Mouse (Mus musculus): ENCODE results near the gene Gltpd2. TPM values are rescaled to one million over a fixed set of nuclear protein-coding genes. Genes with fewer than 3 reads are reported as not detected.

Gltpd2 gene
- polyA plus RNA-seq, 1 experiment from 2014 or later, result 1.1 TPM

Other genes starting within 250 kb of the Gltpd2 start
- gene Alox12e, start 196.6 kb upstream of the Gltpd2 start, polyA plus RNA-seq (2015; fragmentation: Nextera tagmentation; extraction: Ambion mirVana), result not detected in 2 replicates
- 1.1 and 2.0 TPM in 2 replicates for gene Alox15, start 167.2 kb upstream of the Gltpd2 start, polyA plus RNA-seq (2015; fragmentation: Nextera tagmentation; extraction: Ambion mirVana)
- gene Pelp1, start 109.2 kb upstream of the Gltpd2 start, polyA plus RNA-seq (2015; fragmentation: Nextera tagmentation; extraction: Ambion mirVana), result 40.1 and 42.1 TPM in 2 replicates
- gene Arrb2, start 86.6 kb upstream of the Gltpd2 start, polyA plus RNA-seq (2015; fragmentation: Nextera tagmentation; extraction: Ambion mirVana), result 15.4 and 15.5 TPM in 2 replicates
- 38.8 and 42.0 TPM in 2 replicates for gene Med11, start 67.3 kb upstream of the Gltpd2 start, polyA plus RNA-seq (2015; fragmentation: Nextera tagmentation; extraction: Ambion mirVana)
- 0.63 and 0.66 TPM in 2 replicates for gene Zmynd15, start 59.8 kb upstream of the Gltpd2 start, polyA plus RNA-seq (2015; fragmentation: Nextera tagmentation; extraction: Ambion mirVana)
- 6.0 and 6.9 TPM in 2 replicates for gene Cxcl16, start 59.2 kb upstream of the Gltpd2 start, polyA plus RNA-seq (2015; fragmentation: Nextera tagmentation; extraction: Ambion mirVana)
- gene Tm4sf5, start 14.0 kb upstream of the Gltpd2 start, polyA plus RNA-seq (2015; fragmentation: Nextera tagmentation; extraction: Ambion mirVana), result 0.82 and 0.88 TPM in 2 replicates
- 0.35 and 0.40 TPM in 2 replicates for gene Vmo1, start 4.6 kb upstream of the Gltpd2 start, polyA plus RNA-seq (2015; fragmentation: Nextera tagmentation; extraction: Ambion mirVana)
- 755 and 782 TPM in 2 replicates for gene Psmb6, start 6.2 kb downstream of the Gltpd2 start, polyA plus RNA-seq (2015; fragmentation: Nextera tagmentation; extraction: Ambion mirVana)
- gene Gm40193, start 13.7 kb downstream of the Gltpd2 start, polyA plus RNA-seq (2015; fragmentation: Nextera tagmentation; extraction: Ambion mirVana), result not detected in 2 replicates
- gene Pld2, start 20.9 kb downstream of the Gltpd2 start, polyA plus RNA-seq (2015; fragmentation: Nextera tagmentation; extraction: Ambion mirVana), result 6.5 and 8.2 TPM in 2 replicates
- gene Mink1, start 43.7 kb downstream of the Gltpd2 start, polyA plus RNA-seq (2015; fragmentation: Nextera tagmentation; extraction: Ambion mirVana), result 14.8 and 15.8 TPM in 2 replicates
- not detected in 2 replicates for gene 4930544D05Rik, start 96.7 kb downstream of the Gltpd2 start, polyA plus RNA-seq (2015; fragmentation: Nextera tagmentation; extraction: Ambion mirVana)
- gene Chrne, start 100.0 kb downstream of the Gltpd2 start, polyA plus RNA-seq (2015; fragmentation: Nextera tagmentation; extraction: Ambion mirVana), result 0.27 TPM in 1 of 2 replicates, not detected in the other
- gene Gp1ba, start 119.9 kb downstream of the Gltpd2 start, polyA plus RNA-seq (2015; fragmentation: Nextera tagmentation; extraction: Ambion mirVana), result 0.19 and 0.30 TPM in 2 replicates
- gene Rnf167, start 128.0 kb downstream of the Gltpd2 start, polyA plus RNA-seq (2015; fragmentation: Nextera tagmentation; extraction: Ambion mirVana), result 115 and 122 TPM in 2 replicates
- 178 and 186 TPM in 2 replicates for gene Slc25a11, start 128.3 kb downstream of the Gltpd2 start, polyA plus RNA-seq (2015; fragmentation: Nextera tagmentation; extraction: Ambion mirVana)
- 1,914 and 2,031 TPM in 2 replicates for gene Pfn1, start 135.4 kb downstream of the Gltpd2 start, polyA plus RNA-seq (2015; fragmentation: Nextera tagmentation; extraction: Ambion mirVana)
- 30.3 and 38.5 TPM in 2 replicates for gene Eno3, start 138.0 kb downstream of the Gltpd2 start, polyA plus RNA-seq (2015; fragmentation: Nextera tagmentation; extraction: Ambion mirVana)
- 181 and 202 TPM in 2 replicates for gene Spag7, start 150.2 kb downstream of the Gltpd2 start, polyA plus RNA-seq (2015; fragmentation: Nextera tagmentation; extraction: Ambion mirVana)
- gene Camta2, start 168.9 kb downstream of the Gltpd2 start, polyA plus RNA-seq (2015; fragmentation: Nextera tagmentation; extraction: Ambion mirVana), result 12.8 and 14.1 TPM in 2 replicates
- gene Inca1, start 181.0 kb downstream of the Gltpd2 start, polyA plus RNA-seq (2015; fragmentation: Nextera tagmentation; extraction: Ambion mirVana), result 1.2 and 2.3 TPM in 2 replicates
- gene Kif1c, start 181.4 kb downstream of the Gltpd2 start, polyA plus RNA-seq (2015; fragmentation: Nextera tagmentation; extraction: Ambion mirVana), result 3.5 and 3.6 TPM in 2 replicates
- 6.8 and 8.1 TPM in 2 replicates for gene Zfp3, start 245.0 kb downstream of the Gltpd2 start, polyA plus RNA-seq (2015; fragmentation: Nextera tagmentation; extraction: Ambion mirVana)

All from kidney, embryonic 15.5 days (tissue).